Mouse (Mus musculus) G1E (cell line): ENCODE results near the gene Nubpl. TPM values are rescaled to one million over a fixed set of nuclear protein-coding genes. Genes with fewer than 3 reads are reported as not detected.
A peak's percentile ranks its signal among the peaks of the same experiment; 100 is the strongest.
"Not testable (repeated sequence)": the region's sequence is repeated elsewhere in the genome, so short reads cannot be mapped to it uniquely, and the experiment has no call there.

Experiments
- ATAC-seq: 2 replicates; pipeline ENCODE4 v1.8.0; 2016; ENCODE audit warnings: mild to moderate bottlenecking; ENCODE audit not compliant: insufficient number of reproducible peaks, poor library complexity, low FRiP score, severe bottlenecking; ENCODE audit errors: extremely low read depth
- DNase-seq: peaks from one replicate; pipeline ENCODE4 v3.0.0; 2012; ENCODE audit warnings: low spot score
- H3K27me3 ChIP-seq: 2 replicates; pipeline ENCODE4 v1.6.1; 2012; ENCODE audit warnings: mild to moderate bottlenecking, low read length, inconsistent platforms; ENCODE audit not compliant: insufficient read depth
- H3K36me3 ChIP-seq: replicated peaks from 2 replicates; pipeline ENCODE3; 2012; ENCODE audit warnings: mild to moderate bottlenecking, inconsistent platforms
- H3K4me1 ChIP-seq: 2 replicates; pipeline ENCODE4 v1.6.1; 2012; ENCODE audit warnings: low read depth, low read length, inconsistent platforms, mixed read lengths; ENCODE audit not compliant: insufficient read depth
- H3K4me3 ChIP-seq: 2 replicates; pipeline ENCODE4 v1.5.1; 2012; ENCODE audit warnings: low read depth, mild to moderate bottlenecking, inconsistent platforms, low read length, moderate library complexity, mixed read lengths
- H3K9me3 ChIP-seq: replicated peaks from 2 replicates; pipeline ENCODE4 v1.6.1; 2012; ENCODE audit warnings: inconsistent platforms
- CTCF ChIP-seq: IDR thresholded peaks from 2 replicates; pipeline ENCODE4 v1.5.1; 2012; ENCODE audit warnings: low read depth, low read length, inconsistent platforms, mixed read lengths
- GATA1 ChIP-seq: IDR thresholded peaks from 2 replicates; pipeline ENCODE4 v1.6.1; 2012; ENCODE audit warnings: borderline replicate concordance, low read length, inconsistent platforms, mixed read lengths
- GATA2 ChIP-seq: IDR thresholded peaks from 2 replicates; pipeline ENCODE4 v1.6.1; 2012; ENCODE audit warnings: low read depth, low read length, inconsistent platforms, borderline replicate concordance
- POLR2AphosphoS5 ChIP-seq: IDR thresholded peaks from 2 replicates; pipeline ENCODE4 v1.6.1; 2012; ENCODE audit warnings: low read depth, low read length, inconsistent platforms; ENCODE audit not compliant: insufficient replicate concordance
- TAL1 ChIP-seq: conservative IDR thresholded peaks from 2 replicates; pipeline ENCODE4 v1.6.1; 2012; ENCODE audit warnings: low read depth, low read length, inconsistent platforms, mixed read lengths
- polyA plus RNA-seq: library from polyadenylated mRNA; stranded (reverse); fragments of >175 nt; gene quantifications from 2 replicates; pipeline ENCODE4 v1.2.3, GENCODE M21; 2012
- total RNA-seq, 2 experiments: library from RNA; stranded (forward) in 1 of 2; stranded (reverse) in 1 of 2; fragments of 200-1000 nt in 1 of 2; fragments of >200 nt in 1 of 2; fragmentation: Nextera tagmentation in 1 of 2; gene quantifications; 2 replicates each; pipeline ENCODE4 v1.2.3; 2014 to 2017

Gene Nubpl
- total and polyA plus RNA-seq, 3 experiments, result 11.1 to 29.9 (median 19.8) TPM

DNA sequence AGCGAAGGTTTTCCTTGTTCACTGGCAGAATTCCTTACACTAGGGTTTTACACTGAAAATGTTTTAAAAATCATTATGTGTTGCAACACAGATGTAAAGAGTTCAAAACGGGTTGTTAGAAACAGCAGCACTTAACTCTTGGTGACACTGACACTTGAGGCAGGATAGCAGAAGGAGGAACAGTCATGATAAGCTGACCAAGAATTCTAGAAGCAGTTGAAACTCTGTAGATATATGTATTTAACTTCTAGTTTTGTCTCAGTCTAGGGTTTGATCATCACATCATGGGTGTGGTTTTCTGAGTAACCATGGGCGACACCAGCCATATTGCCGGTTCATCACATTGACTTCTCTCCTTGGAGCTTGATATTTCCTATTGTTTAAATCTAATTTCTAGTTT is 127.4 kb downstream of the Nubpl start:
- Histone ChIP-seq H3K4me1 (no peaks in the 10 kb centered on the region), H3K27me3 (no peaks in the 10 kb centered on the region), H3K4me3 (no peak overlapping the region), H3K36me3 (no peaks in the 10 kb centered on the region), H3K9me3 (no peaks in the 10 kb centered on the region)
- no peak for TF ChIP-seq GATA1
- TF ChIP-seq CTCF, result no peak
- no peak for TF ChIP-seq TAL1
- no peak for TF ChIP-seq GATA2
- no peak for TF ChIP-seq POLR2AphosphoS5
- no peak for ATAC-seq
- no peak for DNase-seq

- DNase-seq (no peak), ATAC-seq (peak; percentile 89)
- Histone ChIP-seq H3K4me3 (no peak overlapping the region), H3K27me3 (no peaks in the 10 kb centered on the region; the same call in 1 of the 2 replicates), H3K36me3 (no peaks in the 10 kb centered on the region), H3K9me3 (no peaks in the 10 kb centered on the region), H3K4me1 (no peaks in the 10 kb centered on the region)
- no peak for TF ChIP-seq TAL1
- no peak for TF ChIP-seq GATA2
- no peak for TF ChIP-seq POLR2AphosphoS5
- TF ChIP-seq CTCF, result no peak
- TF ChIP-seq GATA1, result no peak
Measured at GRCm38 (mm10) chr12:52228746-52229145, 131.2 kb downstream of the Nubpl start.

DNA sequence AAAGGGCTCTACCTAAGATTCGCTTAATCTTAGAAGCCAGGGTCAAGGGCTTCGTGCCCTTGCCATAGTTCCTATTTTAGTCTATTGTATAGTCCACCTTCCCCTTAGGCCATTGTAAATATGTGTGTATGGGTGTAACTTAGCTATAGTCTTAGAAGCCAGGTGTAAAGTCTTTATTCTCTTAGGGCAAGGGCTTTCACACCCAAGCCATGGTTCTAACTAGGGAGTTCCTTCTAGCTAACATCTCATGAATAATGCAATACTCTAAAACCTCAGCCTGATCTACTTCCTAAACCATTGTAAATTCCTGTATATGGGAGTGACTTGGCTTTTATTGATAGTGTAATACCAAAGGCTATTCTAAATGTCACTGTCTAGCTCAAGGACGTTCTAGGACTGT is 134.4 kb downstream of the Nubpl start:
- not testable (repeated sequence) for H3K36me3 ChIP-seq, DNase-seq, H3K4me1 ChIP-seq, H3K4me3 ChIP-seq, H3K9me3 ChIP-seq, ATAC-seq, H3K27me3 ChIP-seq

GRCm38 (mm10) chr12:52242712-52243111 is 145.2 kb downstream of the Nubpl start:
- ATAC-seq (no peak), DNase-seq (no peak)
- TF ChIP-seq GATA1 (no peak), CTCF (no peak)
- H3K36me3 ChIP-seq, result no peaks in the 10 kb centered on the region
- no peak overlapping the region for H3K4me3 ChIP-seq
- H3K9me3 ChIP-seq, result no peaks in the 10 kb centered on the region
- no peaks in the 10 kb centered on the region for H3K4me1 ChIP-seq
- H3K27me3 ChIP-seq, result no peaks in the 10 kb centered on the region

DNA sequence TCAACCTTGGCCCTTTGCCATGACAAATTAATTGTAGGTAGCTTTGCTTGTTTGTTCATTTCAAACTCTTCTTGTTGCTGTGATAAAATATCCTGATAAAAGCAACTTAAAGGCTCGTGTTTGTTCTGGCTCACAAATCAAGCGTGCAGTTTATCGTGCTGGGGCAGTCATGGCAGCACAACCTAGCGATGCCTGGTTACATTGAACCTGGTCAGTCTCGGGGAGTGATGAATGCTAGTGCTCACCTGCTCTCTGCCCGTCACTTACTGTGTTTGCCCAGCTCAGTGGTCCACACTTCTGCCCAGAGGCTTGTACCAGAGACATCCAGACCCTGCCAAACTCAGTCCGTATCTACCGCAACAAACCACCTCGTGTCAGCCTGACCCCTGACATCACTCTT is 149.9 kb downstream of the Nubpl start:
- H3K27me3 ChIP-seq, result no peaks in the 10 kb centered on the region
- no peak for DNase-seq
- no peak overlapping the region for H3K4me3 ChIP-seq
- ATAC-seq, result no peak
- no peaks in the 10 kb centered on the region for H3K36me3 ChIP-seq
- H3K9me3 ChIP-seq, result no peaks in the 10 kb centered on the region
- no peaks in the 10 kb centered on the region for H3K4me1 ChIP-seq
- TF ChIP-seq GATA1 (no peak), GATA2 (no peak), POLR2AphosphoS5 (no peak), TAL1 (no peak), CTCF (no peak)

- Histone ChIP-seq H3K27me3 (no peaks in the 10 kb centered on the region), H3K4me3 (no peak overlapping the region), H3K4me1 (no peaks in the 10 kb centered on the region), H3K36me3 (no peaks in the 10 kb centered on the region), H3K9me3 (no peaks in the 10 kb centered on the region)
- DNase-seq (no peak), ATAC-seq (no peak)
- TF ChIP-seq CTCF, result no peak
- no peak for TF ChIP-seq GATA2
- no peak for TF ChIP-seq POLR2AphosphoS5
Measured at GRCm38 (mm10) chr12:52248531-52248930, 151.0 kb downstream of the Nubpl start.

GRCm38 (mm10) chr12:52254089-52254488 is 156.6 kb downstream of the Nubpl start:
- no peaks in the 10 kb centered on the region for H3K36me3 ChIP-seq
- H3K27me3 ChIP-seq, result no peaks in the 10 kb centered on the region
- H3K4me3 ChIP-seq, result no peak overlapping the region
- TF ChIP-seq GATA2 (no peak), POLR2AphosphoS5 (no peak), GATA1 (no peak), CTCF (no peak), TAL1 (no peak)
- DNase-seq, result no peak
- H3K9me3 ChIP-seq, result no peaks in the 10 kb centered on the region
- ATAC-seq, result peak; percentile 15; the same call in 1 of the 2 replicates
- H3K4me1 ChIP-seq, result no peaks in the 10 kb centered on the region
